Mouse (Mus musculus) mesoderm, embryonic 11.5 days (tissue): ENCODE results near the gene Gm20431.

ENCODE experiments used
- DNase-seq: peaks from one replicate; pipeline ENCODE4 v3.0.0-alpha.2; 2012; ENCODE audit warnings: low read depth, low spot score

Gene Gm20431

DNA sequence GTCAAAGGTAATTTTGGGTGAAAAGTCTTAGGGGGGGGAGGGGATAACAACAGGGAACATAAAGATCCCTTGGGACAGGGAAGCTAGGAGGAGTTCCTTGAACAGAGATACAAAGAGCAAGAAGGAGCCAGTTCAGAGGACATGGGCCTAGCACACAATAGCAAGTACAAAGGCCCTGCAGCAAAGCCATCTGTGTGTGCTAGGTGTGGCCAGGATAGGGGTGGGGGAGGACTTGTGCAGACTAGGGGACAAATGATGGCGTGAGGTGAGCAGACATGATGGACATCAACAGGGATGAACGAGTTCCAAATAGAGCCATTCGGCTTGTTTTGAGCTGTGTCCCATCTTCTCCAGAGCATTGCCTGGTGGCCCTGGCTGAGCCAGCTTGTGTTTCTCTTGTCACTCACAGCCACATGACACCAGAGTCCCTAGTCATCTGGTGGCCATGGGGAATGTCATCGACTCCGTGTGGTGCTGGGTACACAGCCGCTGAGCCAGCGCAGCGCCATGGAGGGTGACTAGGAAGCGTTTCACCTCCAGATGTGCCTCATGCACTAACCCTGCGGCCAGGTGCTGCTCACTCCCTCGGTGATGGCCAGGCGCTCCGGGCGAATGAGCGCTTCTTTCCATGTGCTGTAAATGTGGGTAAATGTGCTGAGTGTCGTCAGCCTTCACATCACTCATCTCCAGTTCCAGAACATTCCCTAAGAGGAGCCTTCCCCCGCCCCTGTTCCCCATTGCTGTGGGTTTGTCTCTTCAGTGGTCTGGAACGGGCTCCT, 89.7 kb downstream of the Gm20431 start:
- no peak for DNase-seq

DNA sequence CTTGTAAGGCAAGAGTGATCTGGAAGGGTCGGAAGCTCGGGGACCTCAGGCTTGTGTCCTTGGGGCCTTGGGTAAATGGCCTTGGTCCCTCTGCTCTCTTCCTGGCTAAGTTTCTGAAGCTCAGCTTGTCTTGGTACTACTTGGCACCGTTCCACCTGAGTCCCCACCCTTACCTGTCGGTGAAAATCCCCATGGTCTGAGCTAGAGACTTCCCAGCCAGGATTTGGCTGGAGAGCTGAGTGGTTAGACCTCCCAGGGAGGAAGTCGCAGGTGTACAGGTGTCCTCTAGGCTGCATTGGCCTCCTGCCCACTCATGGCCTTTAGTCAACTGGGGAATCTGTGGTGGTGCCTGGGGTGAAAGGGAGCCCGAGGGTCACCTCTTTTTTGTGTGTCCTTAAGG, 90.5 kb downstream of the Gm20431 start:
- no peak for DNase-seq

DNA sequence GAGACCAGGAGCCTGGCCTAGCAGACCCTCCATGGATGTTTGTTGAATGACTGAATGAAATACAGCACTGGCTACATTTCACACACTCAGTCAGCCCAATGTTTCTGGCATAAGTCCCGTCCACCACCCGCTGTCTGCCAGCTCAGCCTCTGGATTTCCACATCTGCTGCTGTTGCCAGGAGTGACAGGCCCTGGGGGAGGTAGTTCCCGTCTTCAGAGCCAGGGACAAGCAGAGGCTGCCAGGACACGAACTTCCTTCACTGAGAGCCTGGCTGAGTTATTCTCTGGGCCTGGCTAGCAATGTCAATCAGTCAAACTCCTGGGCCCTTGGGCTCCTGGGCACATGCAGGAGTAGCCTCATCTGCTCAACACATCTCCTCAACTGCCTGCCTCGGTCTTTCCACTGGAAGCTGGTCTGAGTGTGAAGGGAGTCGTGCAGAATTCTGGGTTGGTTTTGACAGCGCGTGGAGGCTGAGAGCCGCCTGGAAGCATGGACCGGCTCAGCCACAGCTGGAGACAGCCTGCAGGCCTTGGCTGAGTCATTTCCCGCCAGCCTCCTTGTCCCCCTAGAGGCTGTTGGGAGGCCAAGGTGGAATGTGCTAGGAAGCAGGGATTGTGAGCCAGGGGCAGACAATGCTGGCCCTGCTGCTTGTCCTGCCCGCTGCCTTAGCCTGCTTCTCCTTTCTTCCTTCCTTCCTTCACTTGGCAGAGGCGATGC, 91.2 kb downstream of the Gm20431 start:
- no peak for DNase-seq

DNA sequence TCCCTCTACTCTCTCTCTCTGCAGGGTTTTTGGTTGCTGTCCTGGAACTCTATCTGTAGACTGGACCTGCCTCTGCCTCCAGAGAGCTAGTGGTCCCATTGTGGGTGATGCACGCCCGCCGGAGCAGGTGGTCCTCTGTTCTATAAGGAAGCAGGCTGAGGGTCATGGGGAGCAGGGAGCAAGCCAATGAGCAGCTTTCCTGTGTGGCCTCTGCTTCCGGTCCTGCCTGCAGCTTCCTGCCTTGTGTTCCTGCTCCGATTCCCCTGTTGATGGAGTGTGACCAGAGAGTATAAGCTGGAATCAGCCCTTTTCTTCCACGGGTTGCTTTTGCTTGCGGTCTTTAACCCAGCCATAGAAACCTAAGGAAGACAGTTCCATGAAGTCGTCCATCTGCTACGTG, 93.2 kb downstream of the Gm20431 start:
- no peak for DNase-seq

GRCm38 (mm10) chr2:167565682-167566081, 95.6 kb downstream of the Gm20431 start:
- DNase-seq, result peak; percentile 84

DNA sequence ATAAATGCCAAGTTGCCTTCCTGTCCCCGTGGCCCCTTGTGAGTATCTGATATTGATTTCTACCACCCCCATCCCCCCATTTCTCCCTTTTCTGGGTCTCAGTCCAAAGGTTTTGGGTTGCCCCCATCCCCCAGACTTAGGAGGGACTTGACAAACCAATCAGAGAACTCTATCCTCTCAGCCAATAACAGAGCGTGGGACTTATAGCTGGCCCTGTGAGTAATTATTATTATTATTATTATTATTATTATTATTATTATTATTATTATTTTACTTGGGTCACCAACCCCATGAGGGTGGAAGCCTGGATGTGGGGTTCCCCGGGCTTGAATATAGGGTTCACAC, 96.0 kb downstream of the Gm20431 start:
- DNase-seq, result no peak

GRCm38 (mm10) chr2:167564551-167565311, 96.6 kb downstream of the Gm20431 start:
- no peak for DNase-seq

DNA sequence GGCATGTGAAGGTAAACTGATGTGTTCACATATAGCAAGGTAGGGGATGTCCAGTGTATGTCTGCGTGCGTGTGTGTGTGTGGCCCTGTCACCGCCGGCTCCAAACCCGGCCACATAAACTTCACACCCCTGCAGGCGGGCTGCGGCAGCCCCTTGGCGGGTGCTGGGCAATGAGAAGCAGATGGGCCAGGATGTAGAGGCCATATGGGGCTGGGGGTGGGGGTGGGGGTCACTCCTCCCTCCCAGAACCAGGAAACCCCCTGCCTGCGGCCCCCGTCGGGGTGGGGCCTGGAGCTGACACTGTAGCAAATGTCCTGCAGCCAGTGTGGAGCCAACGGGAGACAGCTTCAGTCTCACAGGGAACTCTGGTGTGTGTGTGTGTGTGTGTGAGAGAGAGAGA, 97.6 kb downstream of the Gm20431 start:
- DNase-seq, result peak; percentile 76

GRCm38 (mm10) chr2:167563035-167563434, 98.3 kb downstream of the Gm20431 start:
- DNase-seq, result no peak

DNA sequence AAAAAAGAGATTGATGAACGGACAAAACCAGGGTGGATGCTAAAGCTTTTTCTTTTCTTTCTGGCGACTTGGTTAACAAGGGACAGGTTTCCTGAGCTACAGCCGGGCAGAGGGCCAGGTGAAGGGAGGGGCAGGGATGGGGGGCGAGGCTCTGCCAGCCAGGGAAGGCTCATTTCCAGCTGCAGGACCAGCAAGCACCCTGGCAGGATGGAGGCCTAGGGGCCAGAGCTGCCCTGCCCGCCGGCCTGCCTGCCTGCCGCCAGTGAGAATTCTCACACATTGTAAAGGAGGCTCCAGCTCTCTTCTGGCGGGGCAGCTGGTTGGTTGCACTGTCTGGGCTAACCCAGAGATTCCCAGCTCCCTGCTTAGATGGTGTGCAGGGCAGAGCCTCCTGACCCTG, 99.2 kb downstream of the Gm20431 start:
- DNase-seq, result no peak

GRCm38 (mm10) chr2:167559413-167559812, 101.9 kb downstream of the Gm20431 start:
- no peak for DNase-seq
